Mouse (Mus musculus): ENCODE data around the gene Psmc3ip.

Psmc3ip gene

GRCm38 (mm10) chr11:101119761-101120544 lies 24.7 kb upstream of the Psmc3ip start, which contains the start of the genes Retreg3 and Tubg1:
Gene Retreg3 (minus strand): TSS chr11:101119893.
Gene Tubg1 (plus strand): TSS chr11:101119938.
- in situ Hi-C loops (cut with MboI; ENCODE audit: low sequenced_read_pairs) = no loop called here

DNA sequence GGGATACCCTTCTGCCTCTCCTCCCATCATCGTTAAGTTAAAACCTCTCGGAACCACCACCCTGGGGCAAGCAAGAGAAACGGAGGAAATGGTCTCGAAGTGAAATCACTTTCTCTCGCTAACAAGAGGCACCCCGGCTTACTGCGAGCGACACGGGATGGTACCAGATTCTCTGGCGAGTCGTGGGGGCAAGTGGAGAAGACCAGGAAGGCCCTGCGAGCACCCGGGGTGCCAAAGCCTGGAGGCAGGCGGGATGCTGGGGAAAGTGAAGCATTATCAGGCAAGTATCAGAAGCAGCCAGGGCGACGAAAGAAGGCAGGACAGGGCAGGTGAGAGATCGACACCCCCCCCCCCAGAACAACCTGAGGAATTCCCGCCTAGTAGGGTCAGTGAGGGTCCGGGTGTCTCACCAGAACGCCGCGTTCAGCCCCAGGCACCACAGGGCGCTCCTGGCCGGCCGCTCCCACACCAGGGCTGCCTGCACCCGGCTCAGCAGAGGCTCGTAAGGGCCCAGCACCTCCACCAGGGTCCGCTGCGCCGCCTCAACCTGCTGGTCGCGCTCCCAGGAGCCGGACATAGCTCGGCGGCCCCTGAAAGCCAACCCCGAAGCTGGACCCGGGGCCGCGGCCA lies 24.0 kb upstream of the Psmc3ip start:
- in situ Hi-C loops (cut with MboI; ENCODE audit: low sequenced_read_pairs) = no loop called here

DNA sequence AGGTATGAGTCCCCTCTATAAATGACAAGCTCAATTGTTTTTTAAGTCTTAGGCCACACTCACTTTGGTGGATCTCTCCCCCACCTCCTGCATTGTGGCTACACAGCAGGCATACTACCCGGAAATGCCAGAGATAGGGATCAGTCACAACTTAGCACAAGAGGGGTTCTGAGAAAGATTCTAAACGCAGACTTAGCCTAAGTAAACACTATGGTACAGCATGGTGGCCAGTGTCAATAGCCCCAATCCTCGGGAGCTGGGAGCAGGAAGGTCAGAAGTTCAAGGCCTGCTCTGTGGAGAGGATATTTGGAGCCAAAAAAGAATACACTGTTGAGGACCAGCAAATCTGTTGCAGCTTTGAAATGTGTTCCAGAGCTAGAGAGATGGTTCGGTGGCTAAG lies 22.9 kb upstream of the Psmc3ip start:
- in situ Hi-C loops (cut with MboI; ENCODE audit: low sequenced_read_pairs) = no loop called here

- in situ Hi-C loops (cut with MboI; ENCODE audit: low sequenced_read_pairs) = no loop called here
Measured at GRCm38 (mm10) chr11:101115564-101115963, 20.3 kb upstream of the Psmc3ip start.

DNA sequence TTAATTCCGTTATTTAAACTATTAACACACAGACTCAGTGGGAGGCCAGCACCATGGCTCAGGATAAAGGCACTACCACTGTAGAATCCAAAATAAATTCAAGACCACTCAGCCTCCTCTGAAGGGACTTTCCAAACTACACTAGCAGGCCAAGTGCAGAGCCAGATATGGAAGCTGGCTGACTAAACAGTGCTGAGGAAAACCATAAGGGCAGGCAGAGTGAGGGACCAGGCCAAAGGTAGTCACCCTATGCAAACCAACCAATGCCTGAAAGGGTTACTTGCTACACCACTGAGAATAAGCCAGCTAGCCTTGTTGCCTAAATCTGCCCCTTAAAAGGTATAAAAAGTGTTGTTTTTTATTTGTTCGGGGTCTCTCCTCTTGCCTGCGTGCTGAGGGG lies 16.9 kb upstream of the Psmc3ip start:
- in situ Hi-C loops (cut with MboI; ENCODE audit: low sequenced_read_pairs) = no loop called here

DNA sequence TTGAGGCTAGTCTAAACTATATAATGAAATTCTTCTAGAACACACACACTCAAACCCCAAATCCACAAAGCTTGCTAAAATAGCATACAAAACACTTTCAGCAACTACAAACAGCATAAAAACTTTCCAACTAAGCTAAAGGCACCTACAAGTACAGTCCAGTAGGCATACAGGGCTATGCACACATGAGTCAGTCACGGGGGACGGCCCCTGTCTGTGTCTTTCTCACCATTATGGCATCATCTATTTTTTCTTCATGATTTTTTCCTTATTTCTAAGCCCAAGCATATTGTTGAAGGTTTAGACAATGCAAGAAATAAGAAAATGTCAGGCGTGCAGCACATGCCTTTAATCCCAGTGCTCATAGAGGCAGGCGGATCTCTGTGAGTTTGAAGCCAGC lies 15.9 kb upstream of the Psmc3ip start:
- in situ Hi-C loops (cut with MboI; ENCODE audit: low sequenced_read_pairs) = no loop called here

GRCm38 (mm10) chr11:101110708-101111107 lies 15.5 kb upstream of the Psmc3ip start:
- in situ Hi-C loops (cut with MboI; ENCODE audit: low sequenced_read_pairs) = no loop called here

DNA sequence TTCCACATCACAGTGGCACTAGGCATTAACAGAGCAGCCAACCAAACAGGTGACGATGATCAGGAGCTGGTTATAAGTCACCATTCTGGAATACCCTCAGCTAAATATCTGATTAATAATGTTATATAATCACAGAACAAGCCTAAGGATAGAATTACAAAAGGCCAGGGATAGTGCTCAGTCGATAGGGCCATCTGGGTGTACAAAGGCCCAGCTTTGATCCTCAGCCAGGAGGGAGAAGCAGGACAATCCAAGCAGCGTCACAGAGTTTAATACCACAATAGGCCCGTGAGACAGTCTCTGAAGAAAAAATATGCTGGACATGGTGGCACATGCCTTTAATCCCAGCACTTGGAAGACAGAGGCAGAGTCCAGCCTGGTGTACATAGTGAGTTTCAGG lies 14.1 kb upstream of the Psmc3ip start:
- in situ Hi-C loops (cut with MboI; ENCODE audit: low sequenced_read_pairs) = no loop called here

- in situ Hi-C loops (cut with MboI; ENCODE audit: low sequenced_read_pairs) = no loop called here
Measured at GRCm38 (mm10) chr11:101103011-101103410, 7.8 kb upstream of the Psmc3ip start.

GRCm38 (mm10) chr11:101098231-101098630 lies 3.0 kb upstream of the Psmc3ip start:
- in situ Hi-C loops (cut with MboI; ENCODE audit: low sequenced_read_pairs) = no loop called here

GRCm38 (mm10) chr11:101094930-101095313 lies 314 bp downstream of the Psmc3ip start:
- in situ Hi-C loops (cut with MboI; ENCODE audit: low sequenced_read_pairs) = no loop called here

GRCm38 (mm10) chr11:101089931-101090330 lies 5.3 kb downstream of the Psmc3ip start:
- in situ Hi-C loops (cut with MboI; ENCODE audit: low sequenced_read_pairs) = no loop called here

GRCm38 (mm10) chr11:101087682-101088055 lies 7.6 kb downstream of the Psmc3ip start:
- in situ Hi-C loops (cut with MboI; ENCODE audit: low sequenced_read_pairs) = no loop called here

DNA sequence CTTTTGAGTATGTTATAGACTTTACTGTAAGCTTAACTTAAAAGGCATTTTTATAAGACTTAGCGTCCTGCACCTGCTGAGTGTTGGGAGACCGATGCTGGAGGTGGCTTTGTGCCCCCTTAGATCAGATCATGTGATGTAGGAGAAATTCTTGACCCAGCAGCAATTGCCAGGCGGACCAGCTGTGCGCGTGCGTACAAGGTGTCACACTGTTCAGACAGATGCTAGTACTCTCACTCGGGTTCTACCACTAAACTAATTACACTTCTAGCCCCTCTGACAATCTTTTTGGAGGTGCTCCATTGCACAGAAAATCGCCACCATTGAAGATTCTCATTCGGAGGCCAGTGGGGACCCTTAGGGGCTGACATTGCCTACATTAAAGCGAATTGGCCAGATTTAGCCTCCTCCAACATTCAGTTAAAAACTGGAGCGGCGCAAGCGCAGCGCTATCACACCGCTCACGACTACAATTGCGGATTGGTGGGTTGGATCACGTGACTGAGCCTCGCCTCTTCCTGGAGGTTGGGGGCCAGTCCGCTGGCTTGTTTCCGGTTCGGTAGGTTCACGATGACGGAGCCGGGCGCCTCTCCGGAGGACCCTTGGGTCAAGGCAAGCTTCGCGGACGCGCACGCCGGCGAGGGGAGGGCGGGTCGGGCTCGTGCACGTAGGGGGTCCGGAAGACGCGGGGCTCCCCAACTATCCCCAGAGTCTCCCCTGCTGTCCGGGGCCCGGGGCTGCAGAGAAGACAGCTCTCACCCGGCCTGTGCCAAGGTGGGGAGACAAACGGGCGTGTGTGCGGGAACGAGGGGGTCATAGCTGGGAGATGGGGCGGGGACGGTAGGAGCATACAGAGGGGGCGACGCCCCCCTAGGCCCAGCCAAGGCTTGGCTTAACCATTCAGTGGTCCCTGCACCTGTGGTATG lies 8.2 kb downstream of the Psmc3ip start, which contains the start of gene Mlx:
Mlx (plus strand) TSS at position 522 of the 926 bp plus-strand sequence.
- in situ Hi-C loops (cut with MboI; ENCODE audit: low sequenced_read_pairs) = no loop called here

GRCm38 (mm10) chr11:101086323-101086674 lies 8.9 kb downstream of the Psmc3ip start:
- in situ Hi-C loops (cut with MboI; ENCODE audit: low sequenced_read_pairs) = no loop called here

- in situ Hi-C loops (cut with MboI; ENCODE audit: low sequenced_read_pairs) = no loop called here
Measured at GRCm38 (mm10) chr11:101085617-101086322, 9.5 kb downstream of the Psmc3ip start.

DNA sequence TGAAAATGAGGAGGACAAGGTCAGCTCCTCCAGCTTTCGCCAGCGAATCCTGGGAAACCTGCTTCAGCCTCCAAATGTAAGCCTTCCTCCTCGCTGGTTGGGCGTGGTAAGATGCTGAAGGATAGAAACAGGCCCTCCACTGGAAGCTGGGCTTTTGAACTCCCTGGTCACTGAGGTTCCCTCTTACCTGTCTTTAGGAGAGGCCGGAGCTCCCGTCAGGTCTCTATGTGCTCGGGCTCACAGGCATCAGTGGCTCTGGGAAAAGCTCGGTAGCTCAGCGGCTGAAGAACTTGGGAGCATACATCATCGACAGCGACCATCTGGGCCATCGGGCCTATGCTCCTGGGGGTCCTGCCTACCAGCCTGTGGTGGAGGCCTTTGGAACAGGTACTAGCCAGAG lies 10.4 kb downstream of the Psmc3ip start:
- in situ Hi-C loops (cut with MboI; ENCODE audit: low sequenced_read_pairs) = no loop called here

- in situ Hi-C loops (cut with MboI; ENCODE audit: low sequenced_read_pairs) = no loop called here
Measured at GRCm38 (mm10) chr11:101084246-101084645, 11.0 kb downstream of the Psmc3ip start.

- in situ Hi-C loops (cut with MboI; ENCODE audit: low sequenced_read_pairs) = no loop called here
Measured at GRCm38 (mm10) chr11:101083083-101083697, 12.0 kb downstream of the Psmc3ip start.
